Mouse (Mus musculus) forebrain, embryonic 12.5 days (tissue): ENCODE data around the gene Gm20388. TPM values are rescaled to one million over a fixed set of nuclear protein-coding genes. Genes with fewer than 3 reads are reported as not detected.

Experiments used
- ATAC-seq: fragments of 200-750 bp; cut with Nextera tagmentation; 2 replicates; pipeline ENCODE4 v1.8.0; 2017; ENCODE audit warnings: moderate TSS enrichment; ENCODE audit not compliant: low FRiP score
- H3K27ac ChIP-seq: fragments of 300-500 bp; sonication (generic); 2 replicates; pipeline ENCODE4 v1.5.1; 2016; ENCODE audit warnings: mild to moderate bottlenecking
- H3K27me3 ChIP-seq: fragments of 300-500 bp; sonication (generic); 2 replicates; pipeline ENCODE4 v1.6.1; 2016; ENCODE audit warnings: mild to moderate bottlenecking
- H3K36me3 ChIP-seq: fragments of 300-500 bp; sonication (generic); replicated peaks from 2 replicates; pipeline ENCODE4 v1.6.1; 2016; ENCODE audit warnings: mild to moderate bottlenecking
- H3K4me1 ChIP-seq: fragments of 300-500 bp; sonication (generic); 2 replicates; pipeline ENCODE4 v1.6.1; 2016
- H3K4me2 ChIP-seq: fragments of 300-500 bp; sonication (generic); 2 replicates; pipeline ENCODE4 v1.6.1; 2016; ENCODE audit warnings: mild to moderate bottlenecking, moderate library complexity
- H3K4me3 ChIP-seq: fragments of 300-500 bp; sonication (generic); replicated peaks from 2 replicates; pipeline ENCODE4 v1.5.1; 2016; ENCODE audit warnings: mild to moderate bottlenecking
- H3K9ac ChIP-seq: fragments of 300-500 bp; sonication (generic); 2 replicates; pipeline ENCODE4 v1.6.1; 2016; ENCODE audit warnings: mild to moderate bottlenecking
- H3K9me3 ChIP-seq: fragments of 300-500 bp; sonication (generic); 2 replicates; pipeline ENCODE4 v1.6.1; 2016
- WGBS: fragments of 180-500 bp; shearing (Covaris S2); methylation state at CpG from one replicate; pipeline ENCODE4 v1.1.7; 2016; 5-methylcytosine and 5-hydroxymethylcytosine counted together
- polyA plus RNA-seq: library from polyadenylated mRNA; unstranded; fragments of >200 nt; fragmentation: Nextera tagmentation; extraction: Ambion mirVana; gene quantifications from 2 replicates; pipeline ENCODE4 v1.2.1, GENCODE M21; 2016

Gm20388 gene
- polyA plus RNA-seq, 1 experiment from 2014 or later, result not detected

DNA sequence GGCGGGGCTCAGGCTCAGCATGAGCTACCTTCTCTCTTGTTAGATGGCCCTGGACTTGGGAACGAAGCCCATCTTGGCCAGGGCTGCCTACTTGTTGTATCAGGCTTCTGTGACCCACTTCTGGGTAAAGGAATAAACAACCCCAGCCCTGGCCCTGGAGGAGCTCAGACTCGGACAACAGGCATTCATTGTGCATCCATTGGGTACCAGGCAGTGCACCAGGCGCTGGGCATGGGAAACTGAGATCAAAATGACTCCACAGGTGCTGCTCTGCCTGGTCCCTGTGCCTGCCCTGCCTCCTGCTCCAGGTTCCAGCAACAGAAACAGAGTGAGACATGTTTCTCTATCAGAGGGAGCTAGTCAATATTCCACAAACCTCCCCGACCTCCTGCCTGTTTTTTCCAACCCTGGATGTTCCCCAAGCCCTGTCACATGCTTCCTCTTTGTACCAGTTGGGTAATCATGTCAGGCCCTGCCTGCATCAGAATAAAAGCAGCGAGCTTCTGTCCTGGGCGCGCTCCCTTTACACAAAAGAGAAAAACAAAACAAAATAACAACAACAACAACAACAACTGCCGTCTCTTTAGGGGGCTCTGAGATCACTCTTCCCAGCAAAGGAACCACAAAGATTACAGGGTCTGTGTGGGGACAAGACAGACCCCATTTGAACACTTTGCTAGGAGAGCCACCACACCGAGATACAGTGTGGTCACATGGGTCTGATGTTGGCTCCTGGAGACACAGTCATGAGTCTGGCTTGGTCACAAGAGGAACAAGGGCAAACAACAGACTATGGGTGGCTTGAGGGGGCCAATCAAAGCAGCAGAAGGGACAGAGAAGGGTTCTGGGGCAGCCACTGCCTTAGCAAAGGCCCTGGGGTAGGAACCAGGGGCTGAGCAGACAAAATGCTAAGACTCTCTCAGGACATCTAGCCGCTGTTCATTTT, 708.9 kb downstream of the Gm20388 start:
- no peaks in the 10 kb centered on the region for H3K36me3 ChIP-seq
- H3K4me2 ChIP-seq, result no peak overlapping the region
- 70% methylated on average over 11 of the region's 11 CpGs for WGBS
- peaks cover 41% of the 10 kb centered on the region for H3K4me1 ChIP-seq
- no peak overlapping the region for H3K4me3 ChIP-seq
- ATAC-seq, result no peak
- peaks cover 3% of the 10 kb centered on the region; the same call in 1 of the 2 replicates for H3K27me3 ChIP-seq
- no peak overlapping the region for H3K9ac ChIP-seq
- no peaks in the 10 kb centered on the region for H3K9me3 ChIP-seq
- H3K27ac ChIP-seq, result no peak overlapping the region

- H3K9ac ChIP-seq, result no peak overlapping the region
- no peak overlapping the region for H3K4me2 ChIP-seq
- no peaks in the 10 kb centered on the region for H3K9me3 ChIP-seq
- ATAC-seq, result no peak
- H3K27me3 ChIP-seq, result peaks cover 3% of the 10 kb centered on the region; the same call in 1 of the 2 replicates
- no peak overlapping the region for H3K27ac ChIP-seq
- H3K4me1 ChIP-seq, result peaks cover 41% of the 10 kb centered on the region
- H3K36me3 ChIP-seq, result no peaks in the 10 kb centered on the region
- WGBS, result 46% methylated on average over 7 of the region's 7 CpGs
- H3K4me3 ChIP-seq, result no peak overlapping the region
These were observed 709.8 kb downstream of the Gm20388 start for GRCm38 (mm10) chr8:120620441-120620840.

DNA sequence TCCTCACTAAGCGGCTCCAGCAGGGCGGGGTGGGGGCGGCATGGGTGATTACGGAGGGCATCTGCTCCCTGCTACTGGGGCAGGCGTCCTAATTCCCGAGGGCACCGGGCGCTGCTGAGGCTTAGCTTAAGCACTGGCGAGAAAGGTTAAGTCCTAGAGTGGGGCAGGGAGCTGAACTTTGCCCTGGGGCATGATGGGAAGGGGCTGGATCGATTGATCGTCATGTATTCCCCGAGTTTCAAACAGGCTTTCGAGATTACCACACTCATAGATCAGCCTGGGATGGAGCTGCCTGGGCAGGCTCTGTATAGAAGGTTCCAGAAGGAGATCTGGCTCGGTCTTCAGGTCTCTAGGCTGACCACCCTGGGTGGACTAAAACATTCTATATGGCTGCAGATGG, 711.5 kb downstream of the Gm20388 start:
- H3K9ac ChIP-seq, result no peak overlapping the region
- no peaks in the 10 kb centered on the region for H3K9me3 ChIP-seq
- 72% methylated on average over 14 of the region's 14 CpGs for WGBS
- H3K36me3 ChIP-seq, result no peaks in the 10 kb centered on the region
- H3K4me1 ChIP-seq, result peaks cover 25% of the 10 kb centered on the region
- H3K4me2 ChIP-seq, result no peak overlapping the region
- H3K27ac ChIP-seq, result 0 out of 2 replicates have a peak overlapping the region, but pooled peaks have one; percentile 9
- peaks cover 3% of the 10 kb centered on the region; the same call in 1 of the 2 replicates for H3K27me3 ChIP-seq
- H3K4me3 ChIP-seq, result no peak overlapping the region
- no peak for ATAC-seq

DNA sequence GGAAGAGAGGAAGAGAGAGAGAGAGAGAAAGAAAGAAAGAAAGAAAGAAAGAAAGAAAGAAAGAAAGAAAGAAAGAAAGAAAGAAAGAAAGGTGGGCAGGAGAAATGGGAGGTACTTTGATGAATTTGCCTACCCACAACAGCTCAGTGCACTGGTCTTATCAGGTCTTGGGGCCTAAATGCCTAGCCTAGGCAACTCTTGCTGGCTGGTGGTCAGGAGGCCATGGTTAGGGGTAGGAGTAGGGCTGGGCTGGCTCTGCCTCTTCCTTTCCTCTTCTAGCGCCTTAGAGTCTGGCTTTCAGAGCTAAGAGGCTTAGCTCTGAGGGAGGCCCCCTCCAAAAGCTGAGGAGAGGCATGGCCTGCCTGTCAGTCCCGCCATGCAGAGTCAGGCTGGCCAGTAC, 713.0 kb downstream of the Gm20388 start:
- H3K9me3 ChIP-seq, result no peaks in the 10 kb centered on the region
- H3K36me3 ChIP-seq, result no peaks in the 10 kb centered on the region
- H3K9ac ChIP-seq, result no peak overlapping the region
- no peak for ATAC-seq
- WGBS, result 8% methylated on average over 2 of the region's 2 CpGs
- H3K27ac ChIP-seq, result no peak overlapping the region
- H3K4me1 ChIP-seq, result peaks cover 13% of the 10 kb centered on the region
- no peak overlapping the region for H3K4me2 ChIP-seq
- H3K4me3 ChIP-seq, result no peak overlapping the region
- H3K27me3 ChIP-seq, result peaks cover 3% of the 10 kb centered on the region; the same call in 1 of the 2 replicates

DNA sequence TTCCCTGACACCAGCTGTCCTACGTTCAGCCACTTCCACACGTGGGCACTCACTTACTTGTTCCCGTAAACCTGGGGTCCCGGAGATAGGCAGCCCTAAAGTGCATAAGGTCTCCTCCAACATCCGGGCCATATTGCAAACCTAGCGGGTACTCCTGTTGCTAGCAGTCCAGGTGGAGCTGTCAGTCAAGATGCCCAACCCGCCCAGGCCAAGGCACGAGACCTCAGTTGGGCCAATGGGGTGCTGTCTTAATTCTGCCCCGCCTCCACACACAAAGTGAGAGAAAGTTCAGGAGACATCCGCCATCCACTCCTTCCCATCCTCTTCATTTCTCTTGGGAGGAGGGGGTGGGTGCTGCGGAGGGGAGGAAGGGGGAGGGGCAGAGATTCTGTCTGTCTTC, 715.8 kb downstream of the Gm20388 start:
- H3K27me3 ChIP-seq, result peaks cover 9% of the 10 kb centered on the region; the same call in 1 of the 2 replicates
- WGBS, result 59% methylated on average over 11 of the region's 11 CpGs
- H3K4me1 ChIP-seq, result peaks cover 6% of the 10 kb centered on the region
- no peak overlapping the region for H3K9ac ChIP-seq
- no peak overlapping the region for H3K27ac ChIP-seq
- H3K36me3 ChIP-seq, result no peaks in the 10 kb centered on the region
- no peak for ATAC-seq
- H3K9me3 ChIP-seq, result no peaks in the 10 kb centered on the region
- no peak overlapping the region for H3K4me3 ChIP-seq
- no peak overlapping the region for H3K4me2 ChIP-seq

DNA sequence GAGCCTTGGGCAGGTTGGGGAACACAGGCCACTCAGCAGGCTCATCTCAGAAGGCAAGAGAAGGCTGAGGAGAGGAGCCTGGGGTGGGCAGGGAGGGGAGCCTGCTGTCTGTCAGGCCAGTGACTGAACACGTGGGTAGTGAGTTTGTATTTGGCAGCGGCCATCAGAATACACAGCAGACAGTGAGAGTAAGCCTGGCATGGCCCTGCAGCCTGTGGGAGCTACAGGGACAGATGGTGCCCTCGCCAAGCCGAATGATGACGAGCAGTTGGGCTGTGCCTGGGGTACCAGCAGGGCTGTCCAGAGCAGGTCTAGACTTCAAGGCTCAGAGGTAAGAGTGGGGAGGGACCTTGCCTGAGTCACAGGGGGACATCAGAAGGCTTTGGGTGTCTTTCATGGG, 716.7 kb downstream of the Gm20388 start:
- Histone ChIP-seq H3K27ac (no peak overlapping the region), H3K4me2 (no peak overlapping the region), H3K27me3 (peaks cover 12% of the 10 kb centered on the region; the same call in 1 of the 2 replicates), H3K4me3 (no peak overlapping the region), H3K9me3 (no peaks in the 10 kb centered on the region), H3K36me3 (no peaks in the 10 kb centered on the region), H3K4me1 (no peaks in the 10 kb centered on the region), H3K9ac (no peak overlapping the region)
- ATAC-seq, result no peak
- 81% methylated on average over 5 of the region's 5 CpGs for WGBS

DNA sequence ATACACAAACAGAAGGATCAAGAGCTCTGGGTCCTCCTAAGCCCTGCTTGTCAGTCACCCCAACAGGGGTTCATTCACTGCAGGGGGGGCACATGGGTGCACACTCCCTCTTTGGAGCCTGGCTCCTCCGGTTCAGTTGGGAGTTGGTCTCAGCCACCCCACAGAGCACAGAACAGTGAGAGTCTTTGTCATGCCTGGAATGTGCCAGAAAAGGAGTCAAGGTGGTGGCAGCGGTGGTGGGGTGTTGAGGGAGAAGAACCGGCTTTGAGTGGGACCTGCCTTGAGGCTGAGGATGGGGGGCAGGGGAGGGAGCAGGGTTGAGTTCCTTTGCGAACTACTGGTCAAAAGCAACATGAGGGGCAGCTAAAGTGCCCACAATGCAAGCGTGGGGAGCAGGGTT, 719.4 kb downstream of the Gm20388 start:
- no peak overlapping the region for H3K4me3 ChIP-seq
- peaks cover 19% of the 10 kb centered on the region for H3K4me1 ChIP-seq
- H3K9me3 ChIP-seq, result no peaks in the 10 kb centered on the region
- no peaks in the 10 kb centered on the region for H3K36me3 ChIP-seq
- H3K4me2 ChIP-seq, result no peak overlapping the region
- 43% methylated on average over 5 of the region's 5 CpGs for WGBS
- no peak overlapping the region for H3K27ac ChIP-seq
- H3K9ac ChIP-seq, result no peak overlapping the region; the same call in 1 of the 2 replicates
- peaks cover 39% of the 10 kb centered on the region for H3K27me3 ChIP-seq
- ATAC-seq, result no peak

DNA sequence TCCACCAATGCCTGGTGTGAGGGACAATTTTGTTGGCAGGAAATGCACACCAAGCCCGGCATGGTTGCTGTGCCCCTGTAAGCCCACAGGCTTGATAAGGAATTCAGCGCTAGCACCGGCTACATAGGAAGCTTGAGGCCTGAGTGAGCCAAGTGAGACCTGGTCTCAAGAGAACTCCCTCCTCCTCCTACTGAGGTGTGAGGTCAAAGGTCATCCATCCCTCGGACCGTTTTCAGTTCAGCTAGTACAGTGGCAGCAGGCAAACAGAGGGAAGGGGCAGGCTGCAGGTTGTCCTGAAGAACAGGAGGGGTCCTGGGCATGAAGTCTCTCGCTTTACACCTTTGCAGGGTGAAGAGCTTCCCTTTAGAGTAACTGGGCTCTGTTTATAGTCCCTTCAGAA, 720.2 kb downstream of the Gm20388 start:
- ATAC-seq, result no peak
- H3K9me3 ChIP-seq, result no peaks in the 10 kb centered on the region
- H3K9ac ChIP-seq, result no peak overlapping the region
- H3K27ac ChIP-seq, result no peak overlapping the region
- H3K4me2 ChIP-seq, result no peak overlapping the region
- no peak overlapping the region for H3K4me3 ChIP-seq
- peaks cover 19% of the 10 kb centered on the region for H3K4me1 ChIP-seq
- 63% methylated on average over 6 of the region's 6 CpGs for WGBS
- peaks cover 47% of the 10 kb centered on the region for H3K27me3 ChIP-seq
- no peaks in the 10 kb centered on the region for H3K36me3 ChIP-seq

DNA sequence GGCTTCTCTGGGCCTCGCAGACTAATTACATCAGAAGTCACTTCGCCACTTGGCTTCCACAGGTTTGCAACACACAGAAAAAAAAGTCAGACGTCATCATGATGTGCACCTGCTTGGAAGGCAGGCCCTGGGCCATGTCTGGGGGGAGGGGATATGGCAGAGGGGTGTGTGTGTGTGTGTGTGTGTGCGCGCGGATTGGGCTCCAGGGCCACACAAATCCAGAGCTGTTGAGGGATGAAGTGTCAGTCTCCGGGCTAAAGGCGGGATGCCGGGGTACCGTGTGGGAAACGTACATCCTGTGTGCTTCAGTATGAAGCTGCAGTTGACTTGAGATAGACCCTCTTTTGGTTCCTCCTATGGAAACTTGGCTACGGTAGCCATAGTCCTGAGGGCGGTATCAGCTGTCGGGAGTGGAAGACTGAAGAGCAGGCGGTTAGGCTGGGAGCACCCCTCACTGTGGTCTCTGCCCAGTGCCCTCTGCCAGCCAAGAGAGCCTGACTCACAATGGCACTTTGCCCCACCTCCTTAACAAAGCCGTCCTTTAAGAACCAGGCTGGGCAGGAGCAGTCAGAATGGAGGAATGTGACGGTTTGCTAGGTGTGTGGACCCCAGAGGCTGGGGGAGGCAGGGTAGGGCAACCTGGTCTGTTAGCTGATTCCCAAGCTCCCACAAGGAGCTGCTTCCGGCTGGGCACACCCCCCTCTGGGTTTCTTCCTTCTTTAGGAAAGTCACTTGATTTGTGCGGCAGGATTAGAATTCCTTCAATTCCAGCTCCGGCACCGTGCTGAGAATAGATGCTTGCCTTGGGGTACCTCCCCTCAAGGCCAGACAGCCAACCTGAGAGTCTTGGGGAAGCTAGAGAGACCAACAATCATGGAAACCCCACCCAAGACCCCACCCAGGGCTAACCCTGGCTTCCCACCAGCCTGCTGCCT, 721.1 kb downstream of the Gm20388 start:
- WGBS, result 75% methylated on average over 21 of the region's 21 CpGs
- H3K9me3 ChIP-seq, result no peaks in the 10 kb centered on the region
- H3K27me3 ChIP-seq, result peaks cover 55% of the 10 kb centered on the region
- no peak for ATAC-seq
- H3K4me3 ChIP-seq, result no peak overlapping the region
- H3K36me3 ChIP-seq, result no peaks in the 10 kb centered on the region
- peaks cover 19% of the 10 kb centered on the region for H3K4me1 ChIP-seq
- H3K9ac ChIP-seq, result no peak overlapping the region
- no peak overlapping the region for H3K4me2 ChIP-seq
- H3K27ac ChIP-seq, result no peak overlapping the region

DNA sequence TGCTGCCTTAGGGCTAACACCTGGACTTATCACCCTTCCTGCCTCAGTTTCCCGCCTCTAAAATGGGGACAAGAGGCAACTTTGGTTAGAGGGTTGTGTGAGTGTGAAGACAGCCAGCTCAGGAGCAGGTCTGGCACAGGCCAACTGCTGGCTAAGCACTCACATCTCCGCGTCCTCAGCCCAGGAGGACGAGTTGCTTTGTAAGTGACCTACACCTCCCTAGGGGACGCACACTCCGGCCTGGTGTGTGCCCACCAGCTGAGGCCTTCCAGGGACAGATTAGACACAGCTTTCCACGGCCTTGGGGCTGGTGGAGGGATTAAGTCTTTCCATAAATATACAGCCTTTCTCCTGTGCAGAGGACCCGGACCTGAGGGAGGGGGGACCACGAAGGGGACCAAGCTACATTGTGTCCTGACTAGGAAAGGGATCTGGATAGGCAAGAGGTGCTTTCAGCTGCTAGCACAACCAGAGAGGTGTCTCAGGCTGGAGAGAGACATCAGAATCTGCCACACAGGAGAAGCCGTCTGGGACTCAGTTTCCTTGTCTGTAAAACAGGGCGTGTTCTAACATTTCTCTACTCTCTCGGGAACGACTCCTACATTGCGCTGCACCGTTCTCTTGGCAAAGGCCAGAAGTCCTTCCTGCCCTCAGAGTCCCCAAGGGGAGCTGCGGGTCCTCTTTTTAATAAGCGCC, 722.5 kb downstream of the Gm20388 start:
- Histone ChIP-seq H3K36me3 (no peaks in the 10 kb centered on the region), H3K27ac (no peak overlapping the region), H3K9ac (no peak overlapping the region), H3K4me3 (peak overlapping the region; percentile 61), H3K4me1 (peaks cover 19% of the 10 kb centered on the region), H3K9me3 (no peaks in the 10 kb centered on the region), H3K27me3 (peaks cover 58% of the 10 kb centered on the region), H3K4me2 (peak overlapping the region; percentile 98)
- ATAC-seq, result no peak
- WGBS, result 28% methylated on average over 17 of the region's 17 CpGs

DNA sequence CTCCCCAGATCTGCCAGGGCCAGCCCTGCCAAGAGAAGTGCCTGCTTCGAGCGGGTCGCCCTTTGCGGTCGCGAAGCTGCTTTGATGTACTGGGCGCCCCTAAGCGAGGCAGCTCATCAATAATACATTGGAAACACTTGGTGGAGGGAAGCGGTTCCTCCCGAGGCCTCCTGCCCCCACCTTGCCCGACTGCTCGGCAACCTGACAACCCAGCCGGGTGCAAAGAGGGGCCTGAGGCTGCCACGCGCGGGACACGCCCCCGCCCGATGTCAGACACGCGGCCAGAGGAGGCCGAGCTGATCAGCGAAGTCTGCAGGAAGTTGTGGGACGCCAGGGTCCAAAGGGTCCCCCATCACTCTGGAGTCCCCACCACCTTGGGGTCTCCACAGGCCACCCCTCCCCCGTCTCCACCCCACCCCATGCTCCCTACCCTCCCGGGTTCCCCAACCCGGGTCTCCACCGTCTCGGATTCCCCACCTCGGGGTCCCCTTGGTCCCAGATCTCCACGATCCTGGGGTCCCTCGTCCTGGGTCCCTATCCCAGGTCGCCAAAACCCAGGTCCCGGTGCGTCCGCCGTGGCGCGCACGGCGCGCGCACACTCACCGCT, 723.1 kb downstream of the Gm20388 start:
- 0% methylated on average over 41 of the region's 44 CpGs for WGBS
- peaks cover 58% of the 10 kb centered on the region for H3K27me3 ChIP-seq
- peaks cover 19% of the 10 kb centered on the region for H3K4me1 ChIP-seq
- H3K4me3 ChIP-seq, result peak overlapping the region; percentile 61
- no peaks in the 10 kb centered on the region for H3K9me3 ChIP-seq
- peak overlapping the region; percentile 63 for H3K9ac ChIP-seq
- no peaks in the 10 kb centered on the region for H3K36me3 ChIP-seq
- 0 out of 2 replicates have a peak, but pooled peaks have one; percentile 6 for ATAC-seq
- peak overlapping the region; percentile 98 for H3K4me2 ChIP-seq
- H3K27ac ChIP-seq, result no peak overlapping the region
